Mouse (Mus musculus): ENCODE data around the gene Gngt2. TPM values are rescaled to one million over a fixed set of nuclear protein-coding genes. Genes with fewer than 3 reads are reported as not detected.

Gene Gngt2
- total and polyA plus RNA-seq, 2 experiments from 2014 or later = 26.8 to 38.7 TPM

- TF ChIP-seq EP300 (IDR thresholded peaks at IDR 0.05; ENCODE audit: low read depth) (no peak), CTCF (IDR thresholded peaks at IDR 0.05; ENCODE audit: low read depth) (peak; percentile 77)
Measured at GRCm38 (mm10) chr11:95853684-95854083, 16.7 kb downstream of the Gngt2 start.

GRCm38 (mm10) chr11:95857306-95857705 is 20.3 kb downstream of the Gngt2 start:
- Histone ChIP-seq H3K27ac (ENCODE audit: low read depth) (no peak overlapping the region), H3K36me3 (replicated peaks; ENCODE audit: control insufficient read depth, insufficient read depth, low read length) (no peaks in the 10 kb centered on the region), H3K9me3 (replicated peaks; ENCODE audit: control insufficient read depth, low read length) (no peaks in the 10 kb centered on the region), H3K4me1 (ENCODE audit: control insufficient read depth, insufficient read depth) (0 out of 2 replicates have a peak, but pooled peaks cover 4% of the 10 kb centered on the region), H3K4me3 (ENCODE audit: low read depth, low read length) (no peak overlapping the region), H3K9ac (replicated peaks; ENCODE audit: low read depth, low read length) (no peak overlapping the region), H3K27me3 (ENCODE audit: control insufficient read depth, insufficient read depth, low read length) (no peaks in the 10 kb centered on the region), H3K4me2 (ENCODE audit: low read depth, low read length) (no peak overlapping the region)
- ATAC-seq (ENCODE audit: insufficient read depth, low read depth) (no peak), DNase-seq (ENCODE audit: low spot score) (no peak)
- WGBS = 76% methylated on average over 4 of the region's 4 CpGs
- TF ChIP-seq EP300 (IDR thresholded peaks at IDR 0.05; ENCODE audit: low read depth) = no peak

More at GRCm38 (mm10) chr11:95853684-95854083, 16.7 kb downstream of the Gngt2 start:
- no peaks in the 10 kb centered on the region for H3K36me3 ChIP-seq (replicated peaks; ENCODE audit: control insufficient read depth, insufficient read depth, low read length)
- 38% methylated on average over 5 of the region's 5 CpGs for WGBS
- H3K9ac ChIP-seq (replicated peaks; ENCODE audit: low read depth, low read length) = no peak overlapping the region
- H3K27ac ChIP-seq (ENCODE audit: low read depth) = no peak overlapping the region
- H3K4me3 ChIP-seq (ENCODE audit: low read depth, low read length) = no peak overlapping the region
- ATAC-seq (ENCODE audit: insufficient read depth, low read depth) (no peak), DNase-seq (ENCODE audit: low spot score) (peak; percentile 52)
- H3K4me2 ChIP-seq (ENCODE audit: low read depth, low read length) = no peak overlapping the region
- no peaks in the 10 kb centered on the region for H3K9me3 ChIP-seq (replicated peaks; ENCODE audit: control insufficient read depth, low read length)
- H3K4me1 ChIP-seq (ENCODE audit: control insufficient read depth, insufficient read depth) = 0 out of 2 replicates have a peak, but pooled peaks cover 4% of the 10 kb centered on the region
- no peaks in the 10 kb centered on the region for H3K27me3 ChIP-seq (ENCODE audit: control insufficient read depth, insufficient read depth, low read length)

GRCm38 (mm10) chr11:95857716-95858527 is 20.9 kb downstream of the Gngt2 start:
- ATAC-seq (ENCODE audit: insufficient read depth, low read depth) = no peak
- WGBS = 23% methylated on average over 21 of the region's 21 CpGs

GRCm38 (mm10) chr11:95858528-95859467 is 21.8 kb downstream of the Gngt2 start:
- H3K9me3 ChIP-seq (replicated peaks; ENCODE audit: control insufficient read depth, low read length) = no peaks in the 10 kb centered on the region
- H3K4me2 ChIP-seq (ENCODE audit: low read depth, low read length) = peak overlapping the region; percentile 97
- ATAC-seq (ENCODE audit: insufficient read depth, low read depth) (peak; percentile 97), DNase-seq (ENCODE audit: low spot score) (peak; percentile 98)
- TF ChIP-seq CTCF (IDR thresholded peaks at IDR 0.05; ENCODE audit: low read depth) = no peak
- TF ChIP-seq EP300 (IDR thresholded peaks at IDR 0.05; ENCODE audit: low read depth) = peak; percentile 65
- under 1% methylated on average over 58 of the region's 58 CpGs for WGBS
- H3K27ac ChIP-seq (ENCODE audit: low read depth) = peak overlapping the region; percentile 97
- H3K4me3 ChIP-seq (ENCODE audit: low read depth, low read length) = peak overlapping the region; percentile 79
- H3K9ac ChIP-seq (replicated peaks; ENCODE audit: low read depth, low read length) = peak overlapping the region; percentile 77
- H3K36me3 ChIP-seq (replicated peaks; ENCODE audit: control insufficient read depth, insufficient read depth, low read length) = no peaks in the 10 kb centered on the region
- H3K27me3 ChIP-seq (ENCODE audit: control insufficient read depth, insufficient read depth, low read length) = no peaks in the 10 kb centered on the region
- 0 out of 2 replicates have a peak, but pooled peaks cover 4% of the 10 kb centered on the region for H3K4me1 ChIP-seq (ENCODE audit: control insufficient read depth, insufficient read depth)

More at GRCm38 (mm10) chr11:95857716-95858527, 20.9 kb downstream of the Gngt2 start:
- Histone ChIP-seq H3K27ac (ENCODE audit: low read depth) (peak overlapping the region; percentile 87), H3K36me3 (replicated peaks; ENCODE audit: control insufficient read depth, insufficient read depth, low read length) (no peaks in the 10 kb centered on the region), H3K4me1 (ENCODE audit: control insufficient read depth, insufficient read depth) (0 out of 2 replicates have a peak, but pooled peaks cover 4% of the 10 kb centered on the region), H3K9me3 (replicated peaks; ENCODE audit: control insufficient read depth, low read length) (no peaks in the 10 kb centered on the region), H3K27me3 (ENCODE audit: control insufficient read depth, insufficient read depth, low read length) (no peaks in the 10 kb centered on the region), H3K4me2 (ENCODE audit: low read depth, low read length) (peak overlapping the region; percentile 97), H3K9ac (replicated peaks; ENCODE audit: low read depth, low read length) (peak overlapping the region; percentile 77), H3K4me3 (ENCODE audit: low read depth, low read length) (peak overlapping the region; percentile 79)
- no peak for TF ChIP-seq CTCF (IDR thresholded peaks at IDR 0.05; ENCODE audit: low read depth)
- TF ChIP-seq EP300 (IDR thresholded peaks at IDR 0.05; ENCODE audit: low read depth) = no peak
- no peak for DNase-seq (ENCODE audit: low spot score)

GRCm38 (mm10) chr11:95859468-95859855 is 22.4 kb downstream of the Gngt2 start:
- H3K4me1 ChIP-seq (ENCODE audit: control insufficient read depth, insufficient read depth) = 0 out of 2 replicates have a peak, but pooled peaks cover 4% of the 10 kb centered on the region
- TF ChIP-seq EP300 (IDR thresholded peaks at IDR 0.05; ENCODE audit: low read depth) (peak; percentile 10; the same call in 1 of the 2 replicates), CTCF (IDR thresholded peaks at IDR 0.05; ENCODE audit: low read depth) (no peak)

More at GRCm38 (mm10) chr11:95859468-95859855, 22.4 kb downstream of the Gngt2 start:
- DNase-seq (ENCODE audit: low spot score) (peak; percentile 78), ATAC-seq (ENCODE audit: insufficient read depth, low read depth) (peak; percentile 31)
- 1% methylated on average over 35 of the region's 35 CpGs for WGBS
- Histone ChIP-seq H3K4me2 (ENCODE audit: low read depth, low read length) (peak overlapping the region; percentile 97), H3K9ac (replicated peaks; ENCODE audit: low read depth, low read length) (peak overlapping the region; percentile 77), H3K9me3 (replicated peaks; ENCODE audit: control insufficient read depth, low read length) (no peaks in the 10 kb centered on the region), H3K27me3 (ENCODE audit: control insufficient read depth, insufficient read depth, low read length) (no peaks in the 10 kb centered on the region), H3K36me3 (replicated peaks; ENCODE audit: control insufficient read depth, insufficient read depth, low read length) (no peaks in the 10 kb centered on the region), H3K27ac (ENCODE audit: low read depth) (peak overlapping the region; percentile 97), H3K4me3 (ENCODE audit: low read depth, low read length) (peak overlapping the region; percentile 79)

All from heart, postnatal 0 days (tissue).